Mouse (Mus musculus): ENCODE results near the gene Hist2h2ac.

- no peak for TF ChIP-seq CTCF (IDR thresholded peaks at IDR 0.05; ENCODE audit: low read depth, low read length)
- TF ChIP-seq POLR2A (IDR thresholded peaks at IDR 0.05; ENCODE audit: extremely low read depth, insufficient read depth, low read length), result peak; percentile 90
Measured at GRCm38 (mm10) chr3:96172197-96173178, 48.2 kb downstream of the Hist2h2ac start, which contains the start of gene Sf3b4.
